Comparison of ENCODE assay signal across 23 mouse cellular contexts in genomic region chr1:55696206-55696605, GRCm38 (mm10).
"Had no signal": no experiment of that assay in that cellular context is flagged by ENCODE, and none has a peak within 500 bp of the region (broad histone marks: within the 10 kb centered on the region; RNA-seq: fewer than 3 reads in every experiment).

No protein-coding gene starts in this region.

- ATAC-seq: forebrain, embryonic 16.5 days; hindbrain, embryonic 16.5 days; inflammation-experienced regulatory T-cells, adult 6 months; intestine, embryonic 15.5 days; intestine, postnatal 0 days; liver, embryonic 12.5 days had no signal

- H3K9ac ChIP-seq: heart, embryonic 13.5 days; heart, embryonic 15.5 days; hindbrain, embryonic 14.5 days; intestine, embryonic 15.5 days; limb, embryonic 13.5 days; limb, embryonic 15.5 days; liver, embryonic 12.5 days; liver, embryonic 14.5 days had no signal

- DNase-seq: gastrocnemius, postnatal 14 days; gastrocnemius, postnatal 36 days; heart, adult 11 months; heart, adult 2 months; heart, postnatal 14 days; heart, postnatal 36 days; layer of hippocampus, adult 9-11 months; layer of hippocampus, postnatal 36 days; left cerebral cortex, postnatal 4 days; lung, adult 18-20 months had no signal

- H3K4me1 ChIP-seq: heart, embryonic 13.5 days; heart, embryonic 15.5 days; intestine, embryonic 15.5 days; limb, embryonic 13.5 days; limb, embryonic 15.5 days; liver, embryonic 12.5 days had no signal

- H3K9me3 ChIP-seq: heart, embryonic 13.5 days; heart, embryonic 15.5 days; intestine, embryonic 15.5 days; limb, embryonic 13.5 days; limb, embryonic 15.5 days; liver, embryonic 12.5 days had no signal

- H3K36me3 ChIP-seq: heart, embryonic 13.5 days; heart, embryonic 15.5 days; intestine, embryonic 15.5 days; limb, embryonic 13.5 days; limb, embryonic 15.5 days; liver, embryonic 12.5 days had no signal

- H3K27me3 ChIP-seq: heart, embryonic 13.5 days; heart, embryonic 15.5 days; intestine, embryonic 15.5 days; limb, embryonic 13.5 days; limb, embryonic 15.5 days; liver, embryonic 12.5 days had no signal

- H3K4me3 ChIP-seq: heart, adult 2 months; heart, embryonic 13.5 days; heart, embryonic 15.5 days; intestine, embryonic 15.5 days; limb, embryonic 13.5 days; limb, embryonic 15.5 days; liver, embryonic 12.5 days had no signal

- H3K27ac ChIP-seq: heart, adult 2 months; heart, embryonic 13.5 days; heart, embryonic 15.5 days; hindbrain, embryonic 14.5 days; intestine, embryonic 15.5 days; limb, embryonic 13.5 days; limb, embryonic 15.5 days; liver, embryonic 12.5 days; liver, embryonic 14.5 days had no signal

- H3K4me2 ChIP-seq: heart, embryonic 11.5 days; heart, embryonic 13.5 days; heart, embryonic 15.5 days; hindbrain, embryonic 14.5 days; intestine, embryonic 15.5 days; limb, embryonic 13.5 days; limb, embryonic 15.5 days; liver, embryonic 12.5 days had no signal
